Mouse (Mus musculus) cerebellum, adult 2 months (tissue): ENCODE measurements around the gene Dnajc11.

Experiments
- CTCF ChIP-seq: fragments of 200-500 bp; IDR thresholded peaks from 2 replicates; pipeline ENCODE4 v1.5.1; 2011; ENCODE audit warnings: low read depth, mild to moderate bottlenecking, control low read depth, low read length, moderate library complexity, borderline replicate concordance; ENCODE audit not compliant: insufficient read depth
- POLR2A ChIP-seq: fragments of 200-500 bp; IDR thresholded peaks from 2 replicates; pipeline ENCODE4 v1.6.1; 2011; ENCODE audit warnings: low read length, control low read depth, borderline replicate concordance; ENCODE audit not compliant: insufficient read depth

DNA sequence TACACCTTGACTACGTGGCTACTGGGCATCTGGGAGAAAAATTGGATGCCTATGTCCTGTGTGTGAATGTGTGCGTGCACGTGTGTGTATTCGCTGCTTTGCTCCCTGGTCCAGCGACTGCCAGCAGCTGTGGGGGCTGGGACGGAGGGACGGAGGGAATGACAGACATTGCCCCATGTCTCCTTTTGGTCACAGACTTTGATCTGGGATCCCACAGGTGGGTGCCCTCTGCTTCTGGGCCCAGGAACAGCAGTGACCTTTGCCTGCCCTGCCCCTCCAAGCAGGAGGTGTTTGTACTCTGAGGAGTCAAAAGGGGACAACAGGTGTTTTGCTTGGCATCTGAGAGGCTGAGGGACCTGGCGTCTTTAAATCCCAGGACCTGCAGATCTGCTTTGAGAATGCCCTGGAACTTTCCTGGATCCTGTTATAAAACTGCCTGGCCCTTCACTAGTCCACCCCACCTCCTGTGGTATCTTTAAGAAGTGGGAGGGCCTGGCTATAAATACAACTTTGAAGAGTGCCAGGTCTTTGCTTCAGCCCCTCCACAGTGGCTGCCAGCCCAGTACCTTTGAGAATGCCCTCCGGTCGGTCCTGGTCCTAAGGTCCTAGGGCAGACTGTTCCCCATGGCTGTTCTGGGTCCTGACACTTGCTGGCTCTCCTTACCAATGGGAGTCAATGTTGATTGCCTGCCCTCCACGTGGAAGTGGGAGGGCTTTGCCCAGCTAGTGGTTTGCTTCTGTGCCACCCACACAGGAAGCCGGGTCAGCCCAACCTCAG, 79.7 kb downstream of the Dnajc11 start:
- TF ChIP-seq CTCF (no peak), POLR2A (no peak)
